Mouse (Mus musculus): ENCODE data around the gene Dync1i1.
"Not testable (repeated sequence)": the region's sequence is repeated elsewhere in the genome, so short reads cannot be mapped to it uniquely, and the experiment has no call there.

Gene Dync1i1

GRCm38 (mm10) chr6:5725611-5726236 lies at the start of gene Dync1i1:
Gene Dync1i1 (plus strand): TSS chr6:5725639.
- DNase-seq, result peak; percentile 64

GRCm38 (mm10) chr6:5679738-5680137 lies 45.7 kb upstream of the Dync1i1 start:
- no peak for DNase-seq

GRCm38 (mm10) chr6:5701826-5702225 lies 23.6 kb upstream of the Dync1i1 start:
- DNase-seq, result no peak

GRCm38 (mm10) chr6:5707894-5708293 lies 17.5 kb upstream of the Dync1i1 start:
- not testable (repeated sequence) for DNase-seq

- no peak for DNase-seq
Measured at GRCm38 (mm10) chr6:5710063-5710605, 15.3 kb upstream of the Dync1i1 start.

GRCm38 (mm10) chr6:5712620-5713019 lies 12.8 kb upstream of the Dync1i1 start:
- no peak for DNase-seq

GRCm38 (mm10) chr6:5715101-5715618 lies 10.3 kb upstream of the Dync1i1 start:
- DNase-seq, result no peak

- DNase-seq, result no peak
Measured at GRCm38 (mm10) chr6:5718955-5719354, 6.5 kb upstream of the Dync1i1 start.

GRCm38 (mm10) chr6:5720716-5721115 lies 4.7 kb upstream of the Dync1i1 start:
- not testable (repeated sequence) for DNase-seq

- no peak for DNase-seq
Measured at GRCm38 (mm10) chr6:5723986-5724385, 1.5 kb upstream of the Dync1i1 start.

- peak; percentile 15 for DNase-seq
Measured at GRCm38 (mm10) chr6:5726237-5726670, 815 bp downstream of the Dync1i1 start.

- DNase-seq, result no peak
Measured at GRCm38 (mm10) chr6:5733217-5733616, 7.8 kb downstream of the Dync1i1 start.

- DNase-seq, result no peak
Measured at GRCm38 (mm10) chr6:5734398-5734797, 9.0 kb downstream of the Dync1i1 start.

- no peak for DNase-seq
Measured at GRCm38 (mm10) chr6:5734862-5735261, 9.4 kb downstream of the Dync1i1 start.

GRCm38 (mm10) chr6:5739711-5740110 lies 14.3 kb downstream of the Dync1i1 start:
- DNase-seq, result peak; percentile 19

- no peak for DNase-seq
Measured at GRCm38 (mm10) chr6:5741395-5742032, 16.1 kb downstream of the Dync1i1 start.

- no peak for DNase-seq
Measured at GRCm38 (mm10) chr6:5750079-5750711, 24.8 kb downstream of the Dync1i1 start.

GRCm38 (mm10) chr6:5752128-5752527 lies 26.7 kb downstream of the Dync1i1 start:
- peak; percentile 67 for DNase-seq

GRCm38 (mm10) chr6:5752617-5753016 lies 27.2 kb downstream of the Dync1i1 start:
- no peak for DNase-seq

- DNase-seq, result no peak
Measured at GRCm38 (mm10) chr6:5756509-5757130, 31.2 kb downstream of the Dync1i1 start.

- DNase-seq, result no peak
Measured at GRCm38 (mm10) chr6:5762943-5763342, 37.5 kb downstream of the Dync1i1 start.

- DNase-seq, result no peak
Measured at GRCm38 (mm10) chr6:5768576-5768975, 43.1 kb downstream of the Dync1i1 start.

- no peak for DNase-seq
Measured at GRCm38 (mm10) chr6:5770283-5770682, 44.8 kb downstream of the Dync1i1 start.

All from right cerebral cortex, postnatal 14 days (tissue).